Mouse (Mus musculus) limb, embryonic 14.5 days (tissue): ENCODE measurements around the gene Rab13. TPM values are rescaled to one million over a fixed set of nuclear protein-coding genes. Genes with fewer than 3 reads are reported as not detected.

Experiments
- ATAC-seq: fragments of 200-750 bp; cut with Nextera tagmentation; 2 replicates; pipeline ENCODE4 v1.8.0; 2017; ENCODE audit warnings: low read depth, moderate number of reproducible peaks, moderate TSS enrichment; ENCODE audit not compliant: low FRiP score
- DNase-seq: peaks from one replicate; pipeline ENCODE4 v3.0.0-alpha.2; 2015; ENCODE audit warnings: low spot score
- H3K27ac ChIP-seq: fragments of 300-500 bp; sonication (generic); replicated peaks from 2 replicates; pipeline ENCODE4 v1.5.1; 2014; ENCODE audit warnings: low read depth, mild to moderate bottlenecking, low read length, moderate library complexity, mixed read lengths
- H3K27me3 ChIP-seq: fragments of 300-500 bp; sonication (generic); 2 replicates; pipeline ENCODE4 v1.6.1; 2014; ENCODE audit warnings: low read length, mixed read lengths; ENCODE audit not compliant: control insufficient read depth, insufficient read depth
- H3K36me3 ChIP-seq: fragments of 300-500 bp; sonication (generic); 2 replicates; pipeline ENCODE4 v1.6.1; 2014; ENCODE audit warnings: mild to moderate bottlenecking, low read length, moderate library complexity, mixed read lengths; ENCODE audit not compliant: control insufficient read depth, insufficient read depth
- H3K4me1 ChIP-seq: fragments of 300-500 bp; sonication (generic); 2 replicates; pipeline ENCODE4 v1.6.1; 2014; ENCODE audit warnings: antibody characterized with exemption, low read length, mixed read lengths; ENCODE audit not compliant: control insufficient read depth, insufficient read depth
- H3K4me2 ChIP-seq: fragments of 300-500 bp; sonication (generic); replicated peaks from 2 replicates; pipeline ENCODE4 v1.6.1; 2014; ENCODE audit warnings: low read depth, mild to moderate bottlenecking, low read length, moderate library complexity; ENCODE audit not compliant: severe bottlenecking
- H3K4me3 ChIP-seq: fragments of 300-500 bp; sonication (generic); replicated peaks from 2 replicates; pipeline ENCODE4 v1.5.1; 2014; ENCODE audit warnings: low read length
- H3K9ac ChIP-seq: fragments of 300-500 bp; sonication (generic); 2 replicates; pipeline ENCODE4 v1.6.1; 2014; ENCODE audit warnings: mild to moderate bottlenecking, low read depth, low read length, moderate library complexity; ENCODE audit not compliant: severe bottlenecking
- H3K9me3 ChIP-seq: fragments of 300-500 bp; sonication (generic); 2 replicates; pipeline ENCODE4 v1.6.1; 2016; ENCODE audit warnings: low read length; ENCODE audit not compliant: control insufficient read depth
- POLR2A ChIP-seq: fragments of 200-500 bp; IDR thresholded peaks from 2 replicates; pipeline ENCODE4 v1.8.0; 2012; ENCODE audit warnings: inconsistent platforms, mild to moderate bottlenecking, moderate library complexity, borderline replicate concordance; ENCODE audit not compliant: insufficient read depth, insufficient read length; ENCODE audit errors: extremely low read depth
- WGBS: fragments of 180-500 bp; shearing (Covaris S2); extraction: QIAGEN DNeasy Blood & Tissue Kit; methylation state at CpG from one replicate; pipeline ENCODE4 v1.1.7; 2014; 5-methylcytosine and 5-hydroxymethylcytosine counted together
- polyA plus RNA-seq, 2 experiments: library from polyadenylated mRNA; depleted of rRNA in 1 of 2; stranded (reverse) in 1 of 2; unstranded in 1 of 2; fragments of >200 nt; fragmentation: Nextera tagmentation in 1 of 2; extraction: Ambion mirVana in 1 of 2; gene quantifications; 2 replicates each; pipeline versions ENCODE4 v1.2.1 to v1.2.3; 2012 to 2014

Gene Rab13
- 23.8 and 35.8 TPM in 2 replicates for polyA plus RNA-seq (2012; rRNA removed)
- polyA plus RNA-seq (2014; fragmentation: Nextera tagmentation; extraction: Ambion mirVana): 17.8 and 21.8 TPM in 2 replicates

- Histone ChIP-seq H3K27ac (peak within 1 kb of the TSS; percentile 88), H3K9ac (peak within 1 kb of the TSS; percentile 92), H3K27me3 (no peaks in the 10 kb centered on the region), H3K4me3 (peak within 1 kb of the TSS; percentile 88), H3K36me3 (peaks cover 42% of the 10 kb centered on the region), H3K4me1 (peaks cover 19% of the 10 kb centered on the region), H3K9me3 (no peaks in the 10 kb centered on the region), H3K4me2 (peak within 1 kb of the TSS; percentile 86)
- ATAC-seq (peak; percentile 95), DNase-seq (peak; percentile 97)
- peak; percentile 100; the same call in 1 of the 2 replicates for TF ChIP-seq POLR2A
- 2% methylated on average over 42 of the region's 42 CpGs for WGBS
These were observed at the start of gene Rab13, which contains the start of gene Rps27 for GRCm38 (mm10) chr3:90213377-90213866. Rab13 (plus strand) TSS chr3:90213695. Rps27 (minus strand) TSS chr3:90213651.

- TF ChIP-seq POLR2A: no peak
- no peak for DNase-seq
- WGBS: 69% methylated on average over 3 of the region's 3 CpGs
These were observed 33.9 kb upstream of the Rab13 start for GRCm38 (mm10) chr3:90179566-90179965.

GRCm38 (mm10) chr3:90183581-90183980, 29.9 kb upstream of the Rab13 start:
- Histone ChIP-seq H3K27me3 (no peaks in the 10 kb centered on the region), H3K4me1 (no peaks in the 10 kb centered on the region), H3K27ac (no peak overlapping the region), H3K9ac (no peak overlapping the region), H3K9me3 (no peaks in the 10 kb centered on the region), H3K4me3 (no peak overlapping the region), H3K36me3 (no peaks in the 10 kb centered on the region), H3K4me2 (no peak overlapping the region)
- no peak for TF ChIP-seq POLR2A
- 74% methylated on average over 3 of the region's 3 CpGs for WGBS
- DNase-seq (no peak), ATAC-seq (no peak)

More at GRCm38 (mm10) chr3:90179566-90179965, 33.9 kb upstream of the Rab13 start:
- Histone ChIP-seq H3K4me2 (no peak overlapping the region), H3K4me1 (no peaks in the 10 kb centered on the region), H3K27ac (no peak overlapping the region), H3K4me3 (no peak overlapping the region), H3K9ac (no peak overlapping the region), H3K36me3 (no peaks in the 10 kb centered on the region), H3K27me3 (no peaks in the 10 kb centered on the region), H3K9me3 (no peaks in the 10 kb centered on the region)
- ATAC-seq: no peak

- Histone ChIP-seq H3K4me1 (no peaks in the 10 kb centered on the region), H3K9me3 (no peaks in the 10 kb centered on the region), H3K9ac (no peak overlapping the region), H3K36me3 (no peaks in the 10 kb centered on the region), H3K27ac (no peak overlapping the region), H3K4me2 (no peak overlapping the region), H3K27me3 (no peaks in the 10 kb centered on the region), H3K4me3 (no peak overlapping the region)
- no peak for DNase-seq
- 71% methylated on average over 11 of the region's 11 CpGs for WGBS
- TF ChIP-seq POLR2A: no peak
- no peak for ATAC-seq
These were observed 22.5 kb upstream of the Rab13 start for GRCm38 (mm10) chr3:90190859-90191510.

GRCm38 (mm10) chr3:90194759-90195158, 18.7 kb upstream of the Rab13 start:
- no peak overlapping the region for H3K4me3 ChIP-seq
- H3K27ac ChIP-seq: no peak overlapping the region
- H3K4me1 ChIP-seq: no peaks in the 10 kb centered on the region
- H3K9me3 ChIP-seq: no peaks in the 10 kb centered on the region
- TF ChIP-seq POLR2A: no peak
- H3K9ac ChIP-seq: no peak overlapping the region; the same call in 1 of the 2 replicates
- H3K27me3 ChIP-seq: no peaks in the 10 kb centered on the region
- H3K4me2 ChIP-seq: no peak overlapping the region
- H3K36me3 ChIP-seq: no peaks in the 10 kb centered on the region
- ATAC-seq: no peak
- 20% methylated on average over 4 of the region's 4 CpGs for WGBS
- DNase-seq: no peak
